Mouse (Mus musculus): Measurements from ENCODE around the gene Arf4. TPM values are rescaled to one million over a fixed set of nuclear protein-coding genes. Genes with fewer than 3 reads are reported as not detected.

Gene Arf4
- polyA plus RNA-seq, 1 experiment: 203 TPM

- TF ChIP-seq CTCF (IDR thresholded peaks at IDR 0.05; ENCODE audit: extremely low read depth, insufficient read length, insufficient replicate concordance, low read depth, low read length): no peak
- TF ChIP-seq POLR2A (IDR thresholded peaks at IDR 0.05; ENCODE audit: low read depth, low read length): no peak
- Histone ChIP-seq H3K27me3 (ENCODE audit: control insufficient read depth, insufficient read depth, low read length) (no peaks in the 10 kb centered on the region), H3K4me3 (ENCODE audit: low read depth, low read length) (no peak overlapping the region), H3K36me3 (ENCODE audit: control insufficient read depth, insufficient read depth, low read length) (peaks cover 11% of the 10 kb centered on the region), H3K27ac (ENCODE audit: insufficient read depth, low read depth, low read length) (no peak overlapping the region), H3K4me1 (ENCODE audit: control insufficient read depth, insufficient read depth, insufficient read length, low read length) (no peaks in the 10 kb centered on the region)
- 37% methylated on average over 3 of the region's 3 CpGs for WGBS
These were observed 5.2 kb downstream of the Arf4 start for GRCm38 (mm10) chr14:26643006-26643624.

- Histone ChIP-seq H3K4me1 (ENCODE audit: control insufficient read depth, insufficient read depth, insufficient read length, low read length) (no peaks in the 10 kb centered on the region), H3K36me3 (ENCODE audit: control insufficient read depth, insufficient read depth, low read length) (peaks cover 21% of the 10 kb centered on the region), H3K27ac (ENCODE audit: insufficient read depth, low read depth, low read length) (no peak overlapping the region), H3K27me3 (ENCODE audit: control insufficient read depth, insufficient read depth, low read length) (no peaks in the 10 kb centered on the region), H3K4me3 (ENCODE audit: low read depth, low read length) (no peak overlapping the region)
- WGBS: 76% methylated on average over 5 of the region's 5 CpGs
- TF ChIP-seq POLR2A (IDR thresholded peaks at IDR 0.05; ENCODE audit: low read depth, low read length) (no peak), CTCF (IDR thresholded peaks at IDR 0.05; ENCODE audit: extremely low read depth, insufficient read length, insufficient replicate concordance, low read depth, low read length) (no peak)
These were observed 8.2 kb downstream of the Arf4 start for GRCm38 (mm10) chr14:26645989-26646650.

- Histone ChIP-seq H3K27ac (ENCODE audit: insufficient read depth, low read depth, low read length) (no peak overlapping the region), H3K4me3 (ENCODE audit: low read depth, low read length) (no peak overlapping the region), H3K4me1 (ENCODE audit: control insufficient read depth, insufficient read depth, insufficient read length, low read length) (no peaks in the 10 kb centered on the region), H3K36me3 (ENCODE audit: control insufficient read depth, insufficient read depth, low read length) (peaks cover 32% of the 10 kb centered on the region), H3K27me3 (ENCODE audit: control insufficient read depth, insufficient read depth, low read length) (no peaks in the 10 kb centered on the region)
- 82% methylated on average over 2 of the region's 2 CpGs for WGBS
- TF ChIP-seq POLR2A (IDR thresholded peaks at IDR 0.05; ENCODE audit: low read depth, low read length) (no peak), CTCF (IDR thresholded peaks at IDR 0.05; ENCODE audit: extremely low read depth, insufficient read length, insufficient replicate concordance, low read depth, low read length) (no peak)
These were observed 9.9 kb downstream of the Arf4 start for GRCm38 (mm10) chr14:26647811-26648210.

- H3K4me1 ChIP-seq (ENCODE audit: control insufficient read depth, insufficient read depth, insufficient read length, low read length): no peaks in the 10 kb centered on the region
- TF ChIP-seq CTCF (IDR thresholded peaks at IDR 0.05; ENCODE audit: extremely low read depth, insufficient read length, insufficient replicate concordance, low read depth, low read length): no peak
- TF ChIP-seq POLR2A (IDR thresholded peaks at IDR 0.05; ENCODE audit: low read depth, low read length): no peak
- H3K36me3 ChIP-seq (ENCODE audit: control insufficient read depth, insufficient read depth, low read length): peaks cover 51% of the 10 kb centered on the region
- no peak overlapping the region for H3K4me3 ChIP-seq (ENCODE audit: low read depth, low read length)
- no peak overlapping the region for H3K27ac ChIP-seq (ENCODE audit: insufficient read depth, low read depth, low read length)
- no peaks in the 10 kb centered on the region for H3K27me3 ChIP-seq (ENCODE audit: control insufficient read depth, insufficient read depth, low read length)
These were observed 14.0 kb downstream of the Arf4 start for GRCm38 (mm10) chr14:26651901-26652300.

GRCm38 (mm10) chr14:26658178-26658577 is 20.3 kb downstream of the Arf4 start:
- Histone ChIP-seq H3K4me3 (ENCODE audit: low read depth, low read length) (no peak overlapping the region), H3K27me3 (ENCODE audit: control insufficient read depth, insufficient read depth, low read length) (no peaks in the 10 kb centered on the region), H3K27ac (ENCODE audit: insufficient read depth, low read depth, low read length) (no peak overlapping the region), H3K36me3 (ENCODE audit: control insufficient read depth, insufficient read depth, low read length) (peaks cover 36% of the 10 kb centered on the region), H3K4me1 (ENCODE audit: control insufficient read depth, insufficient read depth, insufficient read length, low read length) (peaks cover 5% of the 10 kb centered on the region; the same call in 1 of the 2 replicates)
- TF ChIP-seq CTCF (IDR thresholded peaks at IDR 0.05; ENCODE audit: extremely low read depth, insufficient read length, insufficient replicate concordance, low read depth, low read length) (no peak), POLR2A (IDR thresholded peaks at IDR 0.05; ENCODE audit: low read depth, low read length) (no peak)

GRCm38 (mm10) chr14:26660233-26660632 is 22.4 kb downstream of the Arf4 start:
- H3K36me3 ChIP-seq (ENCODE audit: control insufficient read depth, insufficient read depth, low read length): peaks cover 30% of the 10 kb centered on the region
- no peaks in the 10 kb centered on the region for H3K27me3 ChIP-seq (ENCODE audit: control insufficient read depth, insufficient read depth, low read length)
- 98% methylated on average over 1 of the region's 1 CpGs for WGBS
- no peak overlapping the region for H3K4me3 ChIP-seq (ENCODE audit: low read depth, low read length)
- TF ChIP-seq POLR2A (IDR thresholded peaks at IDR 0.05; ENCODE audit: low read depth, low read length) (no peak), CTCF (IDR thresholded peaks at IDR 0.05; ENCODE audit: extremely low read depth, insufficient read length, insufficient replicate concordance, low read depth, low read length) (no peak)
- no peak overlapping the region for H3K27ac ChIP-seq (ENCODE audit: insufficient read depth, low read depth, low read length)
- peaks cover 5% of the 10 kb centered on the region; the same call in 1 of the 2 replicates for H3K4me1 ChIP-seq (ENCODE audit: control insufficient read depth, insufficient read depth, insufficient read length, low read length)

- Histone ChIP-seq H3K27me3 (ENCODE audit: control insufficient read depth, insufficient read depth, low read length) (no peaks in the 10 kb centered on the region), H3K4me1 (ENCODE audit: control insufficient read depth, insufficient read depth, insufficient read length, low read length) (peaks cover 7% of the 10 kb centered on the region; the same call in 1 of the 2 replicates), H3K36me3 (ENCODE audit: control insufficient read depth, insufficient read depth, low read length) (peaks cover 27% of the 10 kb centered on the region), H3K4me3 (ENCODE audit: low read depth, low read length) (no peak overlapping the region), H3K27ac (ENCODE audit: insufficient read depth, low read depth, low read length) (no peak overlapping the region)
- TF ChIP-seq CTCF (IDR thresholded peaks at IDR 0.05; ENCODE audit: extremely low read depth, insufficient read length, insufficient replicate concordance, low read depth, low read length) (no peak), POLR2A (IDR thresholded peaks at IDR 0.05; ENCODE audit: low read depth, low read length) (no peak)
- WGBS: 29% methylated on average over 3 of the region's 3 CpGs
These were observed 24.1 kb downstream of the Arf4 start for GRCm38 (mm10) chr14:26662016-26662415.

All from small intestine, adult 2 months (tissue).